Mouse (Mus musculus) G1E (cell line): ENCODE data around the gene Olfr1043. TPM values are rescaled to one million over a fixed set of nuclear protein-coding genes. Genes with fewer than 3 reads are reported as not detected.
"Not testable (repeated sequence)": the region's sequence is repeated elsewhere in the genome, so short reads cannot be mapped to it uniquely, and the experiment has no call there.

Source experiments
- ATAC-seq: 2 replicates; pipeline ENCODE4 v1.8.0; 2016; ENCODE audit warnings: mild to moderate bottlenecking; ENCODE audit not compliant: insufficient number of reproducible peaks, poor library complexity, low FRiP score, severe bottlenecking; ENCODE audit errors: extremely low read depth
- DNase-seq: peaks from one replicate; pipeline ENCODE4 v3.0.0; 2012; ENCODE audit warnings: low spot score
- H3K27me3 ChIP-seq: 2 replicates; pipeline ENCODE4 v1.6.1; 2012; ENCODE audit warnings: mild to moderate bottlenecking, low read length, inconsistent platforms; ENCODE audit not compliant: insufficient read depth
- H3K36me3 ChIP-seq: replicated peaks from 2 replicates; pipeline ENCODE3; 2012; ENCODE audit warnings: mild to moderate bottlenecking, inconsistent platforms
- H3K4me1 ChIP-seq: 2 replicates; pipeline ENCODE4 v1.6.1; 2012; ENCODE audit warnings: low read depth, low read length, inconsistent platforms, mixed read lengths; ENCODE audit not compliant: insufficient read depth
- H3K4me3 ChIP-seq: 2 replicates; pipeline ENCODE4 v1.5.1; 2012; ENCODE audit warnings: low read depth, mild to moderate bottlenecking, inconsistent platforms, low read length, moderate library complexity, mixed read lengths
- H3K9me3 ChIP-seq: replicated peaks from 2 replicates; pipeline ENCODE4 v1.6.1; 2012; ENCODE audit warnings: inconsistent platforms
- CTCF ChIP-seq: IDR thresholded peaks from 2 replicates; pipeline ENCODE4 v1.5.1; 2012; ENCODE audit warnings: low read depth, low read length, inconsistent platforms, mixed read lengths
- GATA1 ChIP-seq: IDR thresholded peaks from 2 replicates; pipeline ENCODE4 v1.6.1; 2012; ENCODE audit warnings: borderline replicate concordance, low read length, inconsistent platforms, mixed read lengths
- GATA2 ChIP-seq: IDR thresholded peaks from 2 replicates; pipeline ENCODE4 v1.6.1; 2012; ENCODE audit warnings: low read depth, low read length, inconsistent platforms, borderline replicate concordance
- POLR2AphosphoS5 ChIP-seq: IDR thresholded peaks from 2 replicates; pipeline ENCODE4 v1.6.1; 2012; ENCODE audit warnings: low read depth, low read length, inconsistent platforms; ENCODE audit not compliant: insufficient replicate concordance
- TAL1 ChIP-seq: conservative IDR thresholded peaks from 2 replicates; pipeline ENCODE4 v1.6.1; 2012; ENCODE audit warnings: low read depth, low read length, inconsistent platforms, mixed read lengths
- polyA plus RNA-seq: library from polyadenylated mRNA; stranded (reverse); fragments of >175 nt; gene quantifications from 2 replicates; pipeline ENCODE4 v1.2.3, GENCODE M21; 2012
- total RNA-seq, 2 experiments: library from RNA; stranded (forward) in 1 of 2; stranded (reverse) in 1 of 2; fragments of 200-1000 nt in 1 of 2; fragments of >200 nt in 1 of 2; fragmentation: Nextera tagmentation in 1 of 2; gene quantifications; 2 replicates each; pipeline ENCODE4 v1.2.3; 2014 to 2017

Gene Olfr1043
- total RNA-seq (2014; fragmentation: Nextera tagmentation) (not detected in 2 replicates), total RNA-seq (2017) (not detected in 2 replicates), polyA plus RNA-seq (not detected in 2 replicates)

DNA sequence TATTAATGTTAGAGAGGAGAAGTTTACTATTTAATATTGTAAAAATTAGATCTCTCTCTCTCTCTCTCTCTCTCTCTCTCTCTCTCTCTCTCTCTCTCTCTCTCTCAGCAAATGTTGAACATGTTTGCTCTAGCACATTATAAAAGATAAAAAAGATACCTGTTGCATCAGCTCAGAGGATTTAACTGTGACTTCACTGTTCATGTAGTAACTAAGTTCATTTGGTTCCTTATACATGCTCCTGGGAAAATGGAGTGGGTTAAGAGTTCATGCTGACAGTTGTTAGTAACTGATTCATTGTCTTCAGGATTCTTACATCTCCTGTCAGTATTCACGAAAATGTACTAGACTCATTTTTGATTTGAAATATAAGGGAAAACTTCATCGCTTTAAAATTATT is at the start of gene Olfr1043:
Olfr1043 (minus strand) TSS at position 101 of the 400 bp plus-strand sequence.
- Histone ChIP-seq H3K4me1 (no peaks in the 10 kb centered on the region), H3K9me3 (0 out of 2 replicates have a peak, but pooled peaks cover 1% of the 10 kb centered on the region), H3K27me3 (no peaks in the 10 kb centered on the region), H3K4me3 (no peak within 1 kb of the TSS), H3K36me3 (no peaks in the 10 kb centered on the region)
- no peak for ATAC-seq
- TF ChIP-seq POLR2AphosphoS5 (no peak), GATA2 (no peak), GATA1 (no peak), CTCF (no peak), TAL1 (no peak)
- DNase-seq, result no peak

DNA sequence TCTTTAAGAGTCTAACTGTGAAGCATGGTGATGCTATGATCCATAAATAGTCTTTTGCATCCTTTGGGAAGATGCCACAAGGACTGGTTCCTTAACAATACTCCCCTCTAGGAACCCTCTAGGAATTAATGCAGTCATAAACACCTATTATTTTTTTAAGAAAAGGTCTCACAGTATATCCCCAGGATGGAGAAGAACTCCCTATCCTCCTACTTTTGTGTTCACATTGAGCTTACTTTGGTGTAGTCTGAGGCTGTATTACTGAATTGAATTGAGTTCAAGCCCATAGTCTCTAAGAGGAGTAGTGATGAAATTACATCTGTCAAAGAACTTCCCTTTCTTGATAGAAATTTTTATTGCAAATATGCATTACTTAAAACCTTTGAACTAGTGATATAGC is 35.6 kb upstream of the Olfr1043 start, which contains the start of gene Olfr1045:
Olfr1045 (minus strand) TSS at position 101 of the 400 bp plus-strand sequence.
- peaks cover 2% of the 10 kb centered on the region; the same call in 1 of the 2 replicates for H3K9me3 ChIP-seq
- TF ChIP-seq TAL1, result no peak
- TF ChIP-seq CTCF, result no peak
- no peak for TF ChIP-seq GATA1
- no peak for TF ChIP-seq POLR2AphosphoS5
- no peak for TF ChIP-seq GATA2
- H3K36me3 ChIP-seq, result no peaks in the 10 kb centered on the region
- no peak within 1 kb of the TSS for H3K4me3 ChIP-seq
- ATAC-seq, result no peak
- no peaks in the 10 kb centered on the region for H3K4me1 ChIP-seq
- H3K27me3 ChIP-seq, result no peaks in the 10 kb centered on the region
- DNase-seq, result no peak

DNA sequence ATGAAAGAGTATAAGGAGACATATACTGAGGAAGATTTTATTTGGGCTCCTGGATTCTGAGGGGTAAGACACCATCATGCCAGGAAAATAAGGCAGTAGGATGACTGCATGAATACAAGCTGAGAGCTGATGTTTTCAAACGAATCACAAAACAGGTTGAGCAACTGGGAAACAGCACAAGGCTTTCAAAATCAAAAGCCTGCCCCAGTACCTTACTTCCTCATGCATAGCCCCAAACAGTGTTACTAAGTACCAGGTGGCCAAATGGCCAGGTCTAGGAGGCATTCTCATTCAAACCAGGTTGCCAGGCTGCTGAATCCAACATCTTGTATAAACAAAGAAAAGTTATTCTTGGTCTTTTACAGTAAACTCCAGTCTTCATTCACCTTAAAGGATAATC is 28.5 kb upstream of the Olfr1043 start:
- no peak for DNase-seq
- Histone ChIP-seq H3K4me1 (no peaks in the 10 kb centered on the region), H3K36me3 (no peaks in the 10 kb centered on the region), H3K9me3 (no peaks in the 10 kb centered on the region), H3K4me3 (no peak overlapping the region), H3K27me3 (no peaks in the 10 kb centered on the region)
- no peak for TF ChIP-seq POLR2AphosphoS5
- no peak for TF ChIP-seq GATA1
- no peak for TF ChIP-seq TAL1
- no peak for TF ChIP-seq CTCF
- no peak for TF ChIP-seq GATA2
- ATAC-seq, result no peak

DNA sequence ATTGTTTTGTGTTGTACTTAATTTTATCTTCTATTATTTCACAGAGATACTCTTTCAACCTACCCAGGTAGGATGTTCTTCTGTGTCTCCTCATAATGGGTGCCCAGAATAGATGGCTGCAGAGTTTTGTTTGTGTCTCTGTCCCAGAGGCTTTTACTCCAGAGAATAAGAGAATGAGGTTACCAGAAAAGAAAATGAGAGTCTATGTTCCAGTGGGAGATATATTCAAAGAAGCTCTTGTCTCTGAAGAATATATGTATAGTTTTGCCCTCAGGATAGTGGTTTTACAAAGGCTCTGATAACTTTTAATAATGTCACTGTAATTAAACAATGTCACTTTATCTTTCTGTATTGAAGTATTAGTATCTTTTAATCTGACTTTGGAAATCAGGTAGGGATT is 18.3 kb upstream of the Olfr1043 start, which contains the start of gene Olfr52:
Olfr52 (minus strand) TSS at position 101 of the 400 bp plus-strand sequence.
- H3K27me3 ChIP-seq, result no peaks in the 10 kb centered on the region
- H3K4me3 ChIP-seq, result no peak within 1 kb of the TSS
- H3K4me1 ChIP-seq, result no peaks in the 10 kb centered on the region
- DNase-seq (no peak), ATAC-seq (no peak)
- no peak for TF ChIP-seq CTCF
- no peak for TF ChIP-seq POLR2AphosphoS5
- no peak for TF ChIP-seq TAL1
- TF ChIP-seq GATA2, result no peak
- TF ChIP-seq GATA1, result no peak
- no peaks in the 10 kb centered on the region for H3K36me3 ChIP-seq
- H3K9me3 ChIP-seq, result peaks cover 3% of the 10 kb centered on the region; the same call in 1 of the 2 replicates

DNA sequence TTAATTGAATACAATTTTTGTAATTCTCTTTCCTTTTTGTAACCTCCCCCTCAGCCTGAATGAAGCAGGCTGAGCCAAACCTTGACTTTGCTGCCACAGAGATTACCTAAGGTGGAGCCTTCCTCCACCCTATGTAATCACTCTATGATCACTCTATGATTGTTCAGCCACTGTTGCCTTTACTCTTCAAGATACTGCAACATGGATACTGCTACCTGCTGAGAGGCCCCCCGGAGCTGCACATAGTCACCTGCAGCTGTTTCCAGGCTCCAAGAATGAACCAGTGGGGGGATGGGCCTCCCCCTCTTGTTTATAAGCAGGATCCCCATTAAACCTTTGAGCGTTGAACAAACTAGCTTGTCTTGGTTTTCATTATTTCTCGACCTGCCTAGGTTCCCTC is 12.6 kb upstream of the Olfr1043 start:
- TF ChIP-seq GATA2 (no peak), TAL1 (no peak), GATA1 (no peak), CTCF (no peak), POLR2AphosphoS5 (no peak)
- Histone ChIP-seq H3K4me3 (no peak overlapping the region), H3K27me3 (no peaks in the 10 kb centered on the region), H3K9me3 (peaks cover 7% of the 10 kb centered on the region; the same call in 1 of the 2 replicates), H3K4me1 (no peaks in the 10 kb centered on the region), H3K36me3 (no peaks in the 10 kb centered on the region)
- ATAC-seq (no peak), DNase-seq (no peak)

DNA sequence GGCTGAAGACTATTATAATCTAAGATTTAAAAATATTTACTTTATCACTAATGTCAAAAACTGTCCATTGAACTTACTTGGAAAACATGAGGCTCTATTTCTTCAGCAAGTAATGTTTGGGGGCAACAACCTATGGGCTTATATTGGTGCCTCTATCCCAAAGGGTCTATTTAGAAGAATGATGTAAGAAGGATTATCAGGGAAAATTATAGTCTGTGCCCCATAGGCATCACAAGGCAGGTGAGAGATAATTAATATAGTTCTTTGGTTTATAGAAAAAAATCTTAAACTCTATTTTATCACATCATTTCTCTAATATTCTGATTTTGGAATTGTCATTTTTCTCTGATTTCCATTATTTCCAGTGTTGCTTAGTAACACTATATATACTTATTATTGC is 10.4 kb upstream of the Olfr1043 start, which contains the start of gene Olfr1044:
Olfr1044 (minus strand) TSS at position 101 of the 400 bp plus-strand sequence.
- ATAC-seq, result no peak
- TF ChIP-seq POLR2AphosphoS5 (no peak), GATA1 (no peak), CTCF (no peak), GATA2 (no peak), TAL1 (no peak)

DNA sequence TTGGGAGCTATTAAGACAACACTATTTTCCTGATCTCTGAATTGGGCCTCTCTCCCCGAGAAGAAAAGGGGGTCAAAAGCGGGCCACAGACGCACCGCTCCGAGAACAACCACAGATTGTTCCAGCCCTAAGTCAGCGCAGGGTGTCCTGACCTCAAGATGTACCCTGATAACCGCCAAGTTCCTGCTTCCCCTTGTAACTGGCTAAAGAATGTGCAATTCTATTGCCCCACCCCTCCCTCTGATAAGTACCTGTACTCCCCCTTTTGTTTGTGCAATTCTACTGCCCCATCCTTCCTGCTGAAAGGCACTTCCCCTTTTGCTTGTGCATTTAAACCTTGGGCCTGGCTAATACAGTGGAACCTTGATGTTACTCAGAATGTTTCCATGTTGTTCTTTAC is 8.1 kb upstream of the Olfr1043 start:
- not testable (repeated sequence) for DNase-seq, H3K27me3 ChIP-seq, H3K9me3 ChIP-seq, ATAC-seq, H3K36me3 ChIP-seq, H3K4me3 ChIP-seq, H3K4me1 ChIP-seq

More for the DNA sequence above, 10.4 kb upstream of the Olfr1043 start, which contains the start of gene Olfr1044:
- Histone ChIP-seq H3K4me1 (no peaks in the 10 kb centered on the region), H3K9me3 (peaks cover 7% of the 10 kb centered on the region; the same call in 1 of the 2 replicates), H3K4me3 (no peak within 1 kb of the TSS), H3K27me3 (no peaks in the 10 kb centered on the region), H3K36me3 (no peaks in the 10 kb centered on the region)
- no peak for DNase-seq
